Mouse (Mus musculus): Measurements from ENCODE around the gene C330007P06Rik.

C330007P06Rik gene

GRCm38 (mm10) chrX:36873765-36874164 is at the start of gene C330007P06Rik, which contains the start of gene Ube2a:
Gene C330007P06Rik, minus strand, starts transcription at chrX:36874111.
Gene Ube2a, plus strand, starts transcription at chrX:36873900.
- DNase-seq: no peak

- DNase-seq: no peak
These were observed 47.4 kb upstream of the C330007P06Rik start for GRCm38 (mm10) chrX:36921346-36921745.

GRCm38 (mm10) chrX:36917749-36918148 is 43.8 kb upstream of the C330007P06Rik start:
- no peak for DNase-seq

- DNase-seq: peak; percentile 27 to 36
These were observed 37.4 kb upstream of the C330007P06Rik start for GRCm38 (mm10) chrX:36911343-36911742.

- no peak for DNase-seq
These were observed 32.6 kb upstream of the C330007P06Rik start for GRCm38 (mm10) chrX:36906539-36906938.

- DNase-seq: peak; percentile 90 to 93
These were observed 29.3 kb upstream of the C330007P06Rik start for GRCm38 (mm10) chrX:36903115-36903768.

GRCm38 (mm10) chrX:36902321-36903114 is 28.6 kb upstream of the C330007P06Rik start, which contains the start of gene Nkrf:
Gene Nkrf, minus strand, starts transcription at chrX:36902899.
- peak; percentile 47 to 65 for DNase-seq

GRCm38 (mm10) chrX:36901655-36902054 is 27.7 kb upstream of the C330007P06Rik start:
- no peak for DNase-seq

GRCm38 (mm10) chrX:36898931-36899330 is 25.0 kb upstream of the C330007P06Rik start:
- DNase-seq: peak in 1 of 2 experiments; percentile 17

GRCm38 (mm10) chrX:36884719-36885118 is 10.8 kb upstream of the C330007P06Rik start:
- DNase-seq: peak; percentile 15 to 21

- no peak for DNase-seq
These were observed 805 bp upstream of the C330007P06Rik start for GRCm38 (mm10) chrX:36874704-36875128.

GRCm38 (mm10) chrX:36874178-36874696 is 326 bp upstream of the C330007P06Rik start:
- DNase-seq: peak; percentile 90 to 91

- DNase-seq: no peak
These were observed 3.5 kb downstream of the C330007P06Rik start for GRCm38 (mm10) chrX:36870372-36870771.

GRCm38 (mm10) chrX:36864609-36865328 is 9.1 kb downstream of the C330007P06Rik start:
- DNase-seq: no peak

- DNase-seq: peak; percentile 74 to 80
These were observed 9.9 kb downstream of the C330007P06Rik start for GRCm38 (mm10) chrX:36863766-36864608.

- no peak for DNase-seq
These were observed 21.3 kb downstream of the C330007P06Rik start for GRCm38 (mm10) chrX:36852631-36853030.

GRCm38 (mm10) chrX:36847152-36847551 is 26.8 kb downstream of the C330007P06Rik start:
- no peak for DNase-seq

GRCm38 (mm10) chrX:36843346-36843990 is 30.4 kb downstream of the C330007P06Rik start:
- no peak for DNase-seq

GRCm38 (mm10) chrX:36841698-36842097 is 32.2 kb downstream of the C330007P06Rik start:
- no peak for DNase-seq

- DNase-seq: no peak
These were observed 34.5 kb downstream of the C330007P06Rik start for GRCm38 (mm10) chrX:36839391-36839790.

- no peak for DNase-seq
These were observed 36.7 kb downstream of the C330007P06Rik start for GRCm38 (mm10) chrX:36837069-36837676.
